Mouse (Mus musculus) liver, adult (tissue): ENCODE measurements around the gene Cpm.

Experiments used
- GATA4 ChIP-seq: IDR thresholded peaks from 2 replicates; pipeline ENCODE4 v1.6.1; 2014; ENCODE audit warnings: mild to moderate bottlenecking, low read length; ENCODE audit not compliant: insufficient replicate concordance

Cpm gene

DNA sequence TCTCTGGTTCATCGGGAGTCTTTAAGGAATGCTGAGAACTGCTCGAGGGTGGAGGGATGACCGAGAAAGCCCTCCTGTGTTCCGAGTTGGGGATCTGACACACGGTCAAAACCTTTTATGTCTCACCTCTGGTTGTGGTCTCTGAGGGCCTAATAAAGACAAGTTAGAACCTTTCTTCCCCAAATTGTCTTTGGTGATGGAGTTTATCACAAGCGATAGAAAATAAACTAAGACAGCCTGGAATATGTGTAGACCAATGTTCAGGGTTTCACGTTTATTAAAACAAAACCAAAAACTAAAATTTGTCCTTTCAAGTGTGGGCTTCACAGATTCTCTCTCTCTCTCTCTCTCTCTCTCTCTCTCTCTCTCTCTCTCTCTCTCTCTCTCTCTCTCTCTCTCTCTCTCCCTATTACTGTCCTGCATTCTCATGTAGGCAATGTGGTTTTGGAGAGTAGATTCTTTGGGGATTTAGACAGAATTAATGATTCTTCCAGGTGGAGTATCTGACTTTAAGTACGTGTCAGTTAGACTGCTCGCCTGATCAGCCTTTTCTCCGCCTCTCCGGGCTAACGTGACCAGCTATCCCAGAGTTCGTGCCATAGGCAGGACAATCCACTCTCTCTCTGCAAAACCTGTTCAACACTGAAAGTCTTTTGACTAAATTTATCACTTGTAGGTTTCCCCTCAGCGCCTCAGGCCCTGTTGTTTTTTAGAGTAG lies 35.1 kb downstream of the Cpm start:
- TF ChIP-seq GATA4, result no peak

DNA sequence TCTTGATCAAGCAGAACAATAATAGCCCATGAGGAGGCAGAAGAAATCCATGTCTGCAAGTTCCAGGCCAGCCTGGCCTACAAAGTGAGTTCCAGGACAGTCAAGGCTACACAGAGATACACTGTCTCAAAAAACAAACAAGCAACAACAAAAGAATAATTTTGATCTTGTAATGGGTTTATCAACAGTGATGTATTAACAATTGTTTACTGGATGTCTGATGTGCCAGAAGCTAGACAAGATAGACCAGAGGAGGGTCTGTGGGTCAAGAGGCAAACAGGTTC lies 35.6 kb downstream of the Cpm start:
- TF ChIP-seq GATA4, result no peak

DNA sequence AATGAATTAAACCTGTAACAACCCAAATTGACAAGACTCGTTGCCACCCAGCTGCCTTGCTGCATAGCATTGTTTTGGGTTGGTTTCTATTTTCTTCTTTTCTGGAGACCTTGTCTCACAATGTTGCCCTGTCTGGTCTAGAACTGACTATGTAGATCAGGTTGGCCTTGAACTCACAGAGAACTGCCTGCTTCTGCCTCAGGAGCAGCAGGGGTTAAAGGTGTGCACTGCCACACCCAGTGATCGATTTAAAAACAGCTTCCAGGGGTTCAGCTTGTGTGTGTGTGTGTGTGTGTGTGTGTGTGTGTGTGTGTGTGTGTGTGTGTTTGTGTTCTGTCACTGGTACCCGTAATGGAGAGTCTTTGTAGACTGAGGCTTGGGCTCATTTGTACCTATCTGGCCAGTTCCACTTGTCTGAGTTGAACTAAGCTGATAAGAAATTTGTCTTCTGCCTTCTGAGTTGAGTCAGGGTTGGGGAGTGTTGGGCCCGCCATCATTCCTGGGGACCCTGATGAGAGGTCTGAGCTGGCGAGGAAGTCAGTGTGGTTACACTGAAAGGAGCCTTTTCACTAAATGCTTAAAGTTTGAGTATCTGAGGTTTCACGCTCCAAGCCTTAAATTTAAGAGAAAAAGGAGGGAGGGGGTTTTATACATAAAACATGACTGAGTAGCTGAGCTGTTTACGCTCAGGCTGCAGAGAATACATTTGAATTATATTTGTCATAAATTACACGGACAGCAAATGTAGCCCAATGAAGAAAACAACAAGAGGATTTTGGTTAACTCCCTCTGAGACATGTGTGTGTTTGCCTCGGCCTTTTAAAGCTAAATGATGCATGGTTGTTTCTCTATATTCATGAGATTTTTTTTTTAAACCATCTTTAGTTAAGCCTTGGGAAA lies 36.3 kb downstream of the Cpm start:
- TF ChIP-seq GATA4, result no peak

DNA sequence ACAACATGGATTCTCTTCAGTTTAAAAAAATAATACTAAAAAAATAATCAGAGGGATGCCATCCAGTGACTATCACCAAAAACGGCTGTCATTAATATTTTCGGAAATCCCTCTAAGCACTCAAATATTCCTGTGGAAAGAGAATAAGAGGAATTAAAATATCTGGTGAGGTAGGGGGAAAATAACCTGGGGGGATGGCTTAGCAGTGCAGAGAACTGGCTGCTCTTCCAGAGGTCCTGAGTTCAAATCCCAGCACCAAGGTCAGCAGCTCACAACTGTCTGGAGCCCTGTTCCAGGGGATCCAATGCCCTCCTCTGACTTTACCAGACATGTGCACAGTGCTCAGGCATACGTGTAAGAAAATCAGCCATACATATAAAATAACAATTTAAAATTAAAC lies 37.1 kb downstream of the Cpm start:
- TF ChIP-seq GATA4, result no peak

DNA sequence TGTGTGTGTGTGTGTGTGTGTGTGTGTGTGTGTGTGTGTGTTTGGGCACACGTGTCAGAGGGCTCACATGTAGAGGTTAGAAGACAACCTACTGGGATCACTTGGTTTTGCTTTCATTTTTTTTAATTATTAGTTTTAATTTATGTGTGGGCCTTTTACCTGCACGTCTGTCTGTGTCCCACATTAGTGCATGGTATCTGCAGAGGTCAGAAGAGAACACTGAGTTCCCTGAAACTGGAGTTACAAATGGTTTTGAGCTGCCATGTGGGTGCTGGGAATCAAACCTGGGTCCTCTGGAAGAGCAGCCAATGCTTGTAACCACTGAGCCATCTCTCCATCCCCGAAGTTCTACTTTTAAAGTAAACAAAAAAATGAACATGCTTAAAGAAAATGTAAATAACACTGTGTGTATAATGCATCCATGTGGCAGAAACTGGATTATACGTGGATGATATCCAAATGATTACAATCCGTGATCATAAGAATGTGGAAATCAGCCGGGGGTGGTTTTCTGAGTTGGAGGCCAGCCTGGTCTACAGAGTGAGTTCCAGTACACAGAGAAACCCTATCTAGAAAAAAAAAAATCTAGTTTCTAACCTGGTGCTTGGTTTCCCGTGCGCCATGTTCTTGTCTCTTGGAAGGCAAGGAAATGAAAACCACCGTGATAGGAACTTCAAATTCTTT lies 37.8 kb downstream of the Cpm start:
- no peak for TF ChIP-seq GATA4

DNA sequence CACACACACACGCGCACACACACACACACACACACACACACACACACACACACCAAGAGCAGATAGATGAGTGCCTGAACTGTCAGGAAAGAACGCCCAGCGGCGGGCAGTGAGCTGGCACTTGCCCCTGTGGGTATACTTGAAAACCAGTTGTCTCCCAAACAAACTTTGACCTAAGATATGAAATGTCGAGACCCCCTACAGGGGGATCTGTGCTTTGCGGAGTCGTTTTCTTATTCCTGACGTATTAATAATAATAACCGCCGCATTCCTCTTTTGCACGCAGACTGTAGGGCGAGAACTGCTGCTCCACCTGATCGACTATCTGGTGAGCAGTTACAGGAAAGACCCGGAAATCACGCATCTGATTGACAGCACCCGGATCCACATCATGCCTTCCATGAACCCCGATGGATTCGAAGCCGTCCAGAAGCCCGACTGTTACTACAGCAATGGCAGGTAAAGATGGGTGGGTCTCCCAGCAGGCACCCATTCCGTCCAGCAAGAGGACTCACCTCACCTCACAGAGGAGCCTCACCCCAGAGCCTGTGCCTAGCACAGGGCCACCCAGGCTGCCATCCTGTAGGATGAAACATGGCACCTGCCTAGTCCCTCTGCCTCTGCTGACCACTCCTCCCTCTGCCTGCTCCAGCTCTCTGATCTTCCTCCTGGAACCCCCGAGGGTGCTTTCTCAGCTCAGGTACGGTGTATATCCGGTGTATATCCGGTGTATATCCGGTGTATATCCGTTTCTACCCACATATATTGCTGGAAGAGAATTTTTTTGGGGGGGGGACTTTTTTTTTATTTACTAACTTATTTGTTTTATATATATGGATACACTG lies 38.6 kb downstream of the Cpm start:
- no peak for TF ChIP-seq GATA4

DNA sequence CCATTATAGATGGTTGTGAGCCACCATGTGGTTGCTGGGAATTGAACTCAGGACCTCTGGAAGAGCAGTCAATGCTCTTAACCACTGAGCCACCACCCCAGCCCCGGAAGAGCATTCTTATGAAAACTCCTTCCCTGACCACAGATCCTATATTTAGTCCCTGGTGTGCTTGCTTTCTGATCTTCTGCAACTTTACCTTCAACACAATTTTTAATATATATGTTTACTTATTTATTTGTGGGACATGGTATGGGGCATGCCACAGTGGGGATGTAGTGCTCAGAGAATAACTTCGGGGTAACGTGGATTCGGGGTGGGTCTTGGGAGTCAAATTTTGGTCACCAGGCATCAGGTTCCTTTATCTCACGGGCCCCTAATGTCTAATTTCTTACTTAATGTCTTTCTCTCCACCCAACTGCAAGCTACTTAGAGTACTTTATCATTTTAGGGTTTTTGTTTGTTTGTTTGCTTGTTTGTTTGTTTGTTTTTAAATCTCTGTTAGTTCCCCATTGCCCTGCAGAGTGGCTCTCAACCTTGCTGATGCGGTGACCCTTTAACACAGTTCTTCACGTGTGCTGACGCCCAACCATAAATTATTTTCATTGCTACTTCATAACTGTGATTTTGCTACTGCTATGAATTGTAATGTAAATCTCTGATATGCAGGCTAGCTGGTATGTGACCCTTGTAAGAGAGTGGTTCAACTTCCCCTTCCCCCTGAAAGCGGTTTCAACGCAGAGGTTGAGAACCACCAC lies 39.4 kb downstream of the Cpm start:
- TF ChIP-seq GATA4, result no peak

DNA sequence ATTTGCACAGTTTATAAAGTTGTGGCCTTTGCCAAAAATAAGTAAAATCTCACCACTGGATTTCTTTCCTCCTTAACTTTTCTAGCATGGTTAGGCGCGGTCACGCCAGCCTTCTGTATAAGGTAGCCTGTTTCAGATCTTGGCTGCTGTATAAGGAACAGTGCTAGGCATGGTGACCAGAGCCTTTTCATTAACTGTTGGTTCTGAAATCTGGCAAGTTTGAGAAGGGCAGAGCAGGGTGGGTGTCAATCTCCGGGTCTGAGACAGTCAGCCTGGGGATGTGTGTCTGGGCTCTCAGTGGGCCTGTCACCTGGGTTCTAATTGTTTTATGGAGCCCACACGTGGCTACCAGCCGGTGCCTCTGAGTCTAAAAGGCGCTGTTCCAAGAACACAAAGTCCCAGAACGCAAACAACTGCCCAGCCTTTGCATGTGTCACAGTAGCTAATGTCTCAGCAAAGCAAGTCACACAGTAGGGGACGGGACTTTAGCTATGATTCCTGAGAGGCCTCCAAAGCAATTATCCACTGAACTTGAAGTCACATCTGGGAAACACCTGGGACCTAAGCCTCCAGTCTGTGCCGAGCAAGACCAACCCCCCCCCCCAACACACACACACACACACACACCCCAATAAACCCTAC lies 40.3 kb downstream of the Cpm start:
- no peak for TF ChIP-seq GATA4

- no peak for TF ChIP-seq GATA4
Measured at GRCm38 (mm10) chr10:117670092-117670491, 40.8 kb downstream of the Cpm start.

- TF ChIP-seq GATA4, result no peak
Measured at GRCm38 (mm10) chr10:117670791-117671190, 41.5 kb downstream of the Cpm start.

- no peak for TF ChIP-seq GATA4
Measured at GRCm38 (mm10) chr10:117671266-117671665, 42.0 kb downstream of the Cpm start.

DNA sequence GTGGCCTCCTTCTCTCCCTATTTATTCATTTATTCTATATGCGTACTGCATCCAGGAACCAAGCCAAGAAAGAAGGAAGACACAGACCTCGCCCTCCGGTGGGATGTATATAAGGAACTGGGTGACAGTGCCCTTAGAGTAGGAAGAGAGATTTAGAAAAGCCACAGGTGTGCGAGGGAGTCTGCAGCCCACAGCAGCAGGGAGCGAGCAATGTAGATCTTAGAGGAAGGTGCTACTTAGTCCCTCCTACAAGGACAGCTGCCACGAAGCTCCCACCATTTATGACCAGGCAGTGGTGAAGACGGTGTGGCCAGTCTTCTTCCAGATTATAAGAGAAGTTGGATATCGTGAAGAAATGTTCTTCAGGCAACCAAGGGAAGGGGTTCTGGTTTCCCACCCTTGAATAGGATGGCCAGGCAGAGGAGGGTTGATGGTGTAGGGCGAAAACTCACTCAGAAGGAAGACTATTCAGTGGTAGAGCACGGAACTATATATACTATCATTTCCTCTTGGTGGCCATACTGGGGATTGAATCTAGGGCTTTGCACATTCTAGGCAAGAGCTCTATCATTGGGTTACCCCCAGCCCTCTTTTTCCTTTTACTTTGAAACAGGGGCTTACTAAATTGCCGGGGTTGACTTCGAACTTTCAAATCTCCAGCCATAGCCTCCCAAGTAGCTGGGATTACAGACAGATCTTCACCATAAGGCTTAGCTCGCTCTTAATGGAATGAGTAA lies 42.8 kb downstream of the Cpm start:
- TF ChIP-seq GATA4, result no peak

GRCm38 (mm10) chr10:117672693-117673092 lies 43.4 kb downstream of the Cpm start:
- TF ChIP-seq GATA4, result no peak

- TF ChIP-seq GATA4, result no peak
Measured at GRCm38 (mm10) chr10:117673913-117674312, 44.6 kb downstream of the Cpm start.
